ENCODE assay signal across 9 mouse cellular contexts in genomic region chr6:127767201-127767705, GRCm38 (mm10). TPM values are rescaled to one million over a fixed set of nuclear protein-coding genes. Genes with fewer than 3 reads are reported as not detected.
DNase-seq lines count a peak whose midpoint lies in the region; ATAC-seq and TF ChIP-seq lines count a peak whose summit lies in the region.
"Had no signal": no experiment of that assay in that cellular context is flagged by ENCODE, and none has a peak within 500 bp of the region (broad histone marks: within the 10 kb centered on the region; RNA-seq: fewer than 3 reads in every experiment).

No protein-coding gene starts in this region.

- H3K4me3 ChIP-seq in gastrocnemius, adult 2 months: peak overlapping the region; percentile 46
- peak overlapping the region; percentile 4; the same call in 1 of the 2 replicates for H3K4me3 ChIP-seq in G1E (ENCODE audit: low read depth, low read length)
- H3K4me3 ChIP-seq: myocyte had no signal

- peaks cover 86% of the 10 kb centered on the region for H3K9me3 ChIP-seq in G1E (replicated peaks)

- ATAC-seq in G1E (ENCODE audit: extremely low read depth, insufficient number of reproducible peaks, low FRiP score, poor library complexity, severe bottlenecking): no peak
- no peak for ATAC-seq in inflammation-experienced regulatory T-cells, adult 6 months

- intact Hi-C loops in gastrocnemius, adult 2 months (cut with DNase I): no loop called here
- intact Hi-C loops in left cerebral cortex, postnatal 36 days (cut with DNase I): loop anchor here (5.0 kb wide), 4 partner anchors 75 to 225 kb away; no protein-coding TSS in a partner anchor

- no peaks in the 10 kb centered on the region for H3K27me3 ChIP-seq in G1E (ENCODE audit: insufficient read depth, low read length)

- H3K27ac ChIP-seq in gastrocnemius, adult 2 months: no peak overlapping the region

- no peak for DNase-seq in gastrocnemius, adult 2 months
- DNase-seq in gastrocnemius, postnatal 25 days: no peak
- DNase-seq in G1E (ENCODE audit: low spot score): no peak
- peak; percentile 72 to 84 for DNase-seq in frontal cortex, postnatal 36 days (ENCODE audit: low spot score in 2 of 2)
- peak; percentile 74 to 80 for DNase-seq in left cerebral cortex, postnatal 36 days (ENCODE audit: low spot score in 2 of 2)
- peak; percentile 67 for DNase-seq in right cerebral cortex, postnatal 25 days
- no peak for DNase-seq in spleen, adult 12 weeks (ENCODE audit: low spot score)

- no peak for TF ChIP-seq CTCF in gastrocnemius, adult 2 months (IDR thresholded peaks at IDR 0.05)
- no peak for TF ChIP-seq CTCF in G1E (IDR thresholded peaks at IDR 0.05; ENCODE audit: low read depth, low read length)

- no peaks in the 10 kb centered on the region for H3K4me1 ChIP-seq in G1E (ENCODE audit: insufficient read depth, low read depth, low read length)

- H3K36me3 ChIP-seq in G1E (replicated peaks): no peaks in the 10 kb centered on the region

RNA-seq across cellular contexts. Expression of gene Prmt8, which starts 2.0 kb away (rescaled TPM):
- total RNA-seq in gastrocnemius, adult 2 months (2021): not detected
- total RNA-seq in gastrocnemius, postnatal 25 days (2021): not detected
- total RNA-seq in G1E (2014; fragmentation: Nextera tagmentation) (not detected in 2 replicates), G1E (2017) (0.05 TPM in 1 of 2 replicates, not detected in the other)
- polyA plus RNA-seq in G1E (2012): not detected in 2 replicates
- total RNA-seq in left cerebral cortex, postnatal 36 days (2021): 10 to 100 TPM; 90.8 to 97.3 TPM
- polyA plus RNA-seq in inflammation-experienced regulatory T-cells, adult 6 months (2017; shearing (Covaris generic)): not detected
- polyA plus RNA-seq: myocyte had no signal

Comparison
In these comparisons a context has a peak if more than half of its experiments do, and no peak if none do; other contexts are left out.
1. DNase-seq: peak in frontal cortex, postnatal 36 days (2 of 2), left cerebral cortex, postnatal 36 days (2 of 2) and right cerebral cortex, postnatal 25 days (single experiment); none in gastrocnemius, adult 2 months (single experiment), gastrocnemius, postnatal 25 days (single experiment), G1E (single experiment) and spleen, adult 12 weeks (single experiment).
2. RNA of gene Prmt8, which starts 2.0 kb away (total RNA-seq): 90.8 to 97.3 TPM in left cerebral cortex, postnatal 36 days; 0.05 TPM in G1E, not detected in gastrocnemius, postnatal 25 days and not detected in gastrocnemius, adult 2 months; every median in the first group is over 10 times any median in the second.